Mouse (Mus musculus): Measurements from ENCODE around the gene Tmco4.

DNA sequence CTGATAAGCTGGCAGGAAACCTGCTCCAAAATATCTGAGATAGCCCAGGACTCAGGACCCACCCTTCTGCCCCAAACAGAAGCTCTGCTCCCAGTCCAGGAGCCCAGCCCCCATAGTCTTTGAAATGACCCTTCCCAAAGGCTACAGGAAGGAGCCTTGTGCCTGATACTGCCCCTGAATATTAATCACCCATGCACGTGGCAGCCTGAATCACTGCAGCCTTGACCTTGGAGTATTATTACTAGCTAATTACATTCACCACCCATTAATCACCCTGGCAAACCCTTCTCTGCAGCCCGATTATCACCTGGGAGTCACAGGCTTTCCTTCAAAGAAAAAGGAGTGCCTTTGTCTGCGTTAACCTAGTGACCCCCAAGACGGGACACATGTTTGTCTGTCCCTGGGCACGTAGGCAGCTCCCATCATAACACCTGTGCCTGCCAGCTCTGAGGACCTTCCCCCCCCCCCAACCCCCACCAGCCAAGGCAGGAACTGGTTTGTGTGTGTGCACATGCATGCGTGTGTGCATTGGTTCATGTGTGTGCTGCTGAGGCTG, 35.4 kb downstream of the Tmco4 start:
- TF ChIP-seq GATA1 (IDR thresholded peaks at IDR 0.05; ENCODE audit: borderline replicate concordance, low read length) = no peak
- no peak for TF ChIP-seq FLI1 (IDR thresholded peaks at IDR 0.05; ENCODE audit: low read length)
